Mouse (Mus musculus) lung, adult 18-20 months (tissue): ENCODE measurements at regions not wholly inside any gene's neighbourhood (a gene's known extent, or its start where the extent isn't known, plus 50 kb on each side); places are given as distances from the start of the nearest gene placed in this dataset.

Experiments
- DNase-seq, 2 experiments: peaks; one replicate each; pipeline ENCODE4 v3.0.0; 2022; ENCODE audit warnings: mixed read lengths in 2 of 2

GRCm38 (mm10) chr12:94470981-94471380, 1221.0 kb upstream of the Flrt2 start:
- no peak for DNase-seq

DNA sequence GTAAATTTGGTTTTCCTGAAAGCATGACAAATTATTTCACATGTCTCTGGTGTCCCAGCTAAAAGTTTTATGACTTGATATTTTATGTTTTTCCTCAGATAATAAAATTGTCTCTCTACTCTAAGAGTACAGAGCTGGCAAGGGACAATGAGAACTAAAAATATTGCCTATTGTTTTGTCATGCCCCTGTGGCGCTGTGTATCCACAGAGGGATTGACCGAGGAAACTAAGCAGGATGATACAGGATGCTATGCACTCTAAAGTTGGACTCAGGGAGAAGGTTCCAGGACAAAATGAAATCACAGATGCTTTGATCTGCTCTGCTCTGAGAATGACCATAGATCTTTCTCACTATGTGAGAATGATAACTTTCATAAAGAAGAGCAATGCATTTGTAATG, 1203.3 kb upstream of the Flrt2 start:
- no peak for DNase-seq

DNA sequence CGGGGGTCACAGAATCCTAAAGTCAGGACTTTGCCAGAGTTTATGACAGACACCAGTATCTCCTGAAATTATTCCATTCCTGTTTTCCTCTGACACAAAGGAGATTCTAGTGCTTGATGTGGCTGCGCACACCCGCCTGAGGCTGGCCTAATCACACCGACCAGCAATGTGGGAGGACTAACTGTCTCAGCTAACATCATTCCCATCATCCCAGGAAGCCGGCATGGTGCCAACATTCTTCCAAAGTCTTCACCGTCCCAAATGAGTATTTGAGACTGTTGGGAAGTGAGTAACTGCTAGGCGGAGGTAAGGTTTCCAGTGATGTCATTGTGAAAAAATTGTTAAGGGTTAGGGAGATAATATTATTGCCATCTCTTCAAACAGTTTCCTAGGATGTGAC, 1183.9 kb upstream of the Flrt2 start:
- DNase-seq = no peak

- no peak for DNase-seq
Observed at GRCm38 (mm10) chr12:94509855-94510254, 1182.2 kb upstream of the Flrt2 start.

DNA sequence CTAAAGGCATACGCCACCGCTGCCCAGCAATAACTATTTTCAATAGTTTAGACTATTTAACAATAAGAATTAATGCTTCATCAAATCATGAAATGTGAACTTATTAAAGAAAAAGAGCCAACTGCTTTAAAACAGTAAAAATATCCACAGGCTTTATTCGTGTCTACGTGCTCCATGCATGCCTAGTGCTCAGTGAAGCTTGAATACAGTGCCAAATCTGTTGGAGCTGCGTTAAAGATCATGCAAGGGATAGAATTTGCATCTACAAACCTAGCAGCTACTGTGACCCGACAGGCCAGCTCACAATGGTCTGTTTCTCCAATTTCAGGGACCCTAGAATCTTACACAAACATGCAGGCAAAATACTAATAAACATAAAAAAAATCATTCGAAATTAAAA, 1147.3 kb upstream of the Flrt2 start:
- no peak for DNase-seq

- no peak for DNase-seq
Observed at GRCm38 (mm10) chr12:94560374-94561194, 1131.4 kb upstream of the Flrt2 start.

- DNase-seq = no peak
Observed at GRCm38 (mm10) chr12:94574981-94575380, 1117.0 kb upstream of the Flrt2 start.

DNA sequence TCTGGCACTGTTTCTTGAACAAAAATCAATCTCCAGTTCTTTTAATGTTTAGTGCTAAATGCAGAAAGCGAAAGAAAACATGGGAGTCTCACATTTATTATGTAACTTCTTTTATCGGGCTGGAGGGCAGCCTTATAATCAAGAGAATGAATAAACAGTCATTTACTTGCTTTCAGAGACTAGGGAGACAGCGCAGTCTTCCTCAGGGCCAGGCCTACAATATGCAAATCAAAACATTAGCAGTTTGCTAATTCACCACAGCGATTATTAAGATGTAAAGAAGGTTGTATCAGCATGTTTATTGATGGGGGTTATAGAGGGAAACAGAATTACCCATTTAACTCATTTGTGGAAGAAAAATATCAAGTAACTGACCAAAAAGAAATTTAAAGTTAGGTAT, 1111.7 kb upstream of the Flrt2 start:
- DNase-seq = no peak

DNA sequence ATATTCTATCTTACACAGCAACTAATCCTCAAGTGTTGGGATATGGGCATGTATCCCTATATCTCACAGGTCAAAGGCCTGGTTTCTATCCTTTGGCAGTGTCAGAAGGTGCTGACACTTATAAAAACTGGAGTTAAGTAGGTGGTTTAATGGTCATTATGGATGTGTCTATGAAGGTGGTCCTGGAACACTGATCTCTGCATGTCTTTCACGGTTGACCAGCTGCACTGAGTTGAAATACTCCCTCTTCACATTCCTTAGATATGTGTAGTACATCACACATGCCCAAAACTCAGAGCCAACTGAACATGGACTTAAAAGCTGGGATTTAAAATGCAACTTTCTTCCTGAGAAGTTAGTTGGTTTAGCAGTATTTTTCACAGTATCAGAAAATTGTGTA, 1107.7 kb upstream of the Flrt2 start:
- no peak for DNase-seq

DNA sequence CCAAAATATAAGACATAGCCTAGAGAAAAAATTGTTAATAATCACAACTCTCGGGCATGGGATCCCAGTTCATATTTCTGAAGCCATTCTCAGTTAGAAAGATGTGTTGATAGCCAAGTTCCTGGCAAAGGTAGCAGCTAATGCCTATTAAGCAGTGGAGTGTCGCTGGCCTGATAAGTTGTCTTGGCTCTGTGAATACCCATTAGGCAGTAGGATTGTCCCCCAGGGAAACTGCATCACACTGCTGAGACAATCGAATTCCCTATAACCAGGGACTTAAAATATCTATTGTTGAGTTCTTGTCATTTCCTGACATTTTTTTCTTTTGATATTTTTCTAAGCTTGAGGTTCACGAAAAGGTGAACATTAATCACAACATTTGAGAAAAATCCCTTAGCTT, 1105.0 kb upstream of the Flrt2 start:
- no peak for DNase-seq

DNA sequence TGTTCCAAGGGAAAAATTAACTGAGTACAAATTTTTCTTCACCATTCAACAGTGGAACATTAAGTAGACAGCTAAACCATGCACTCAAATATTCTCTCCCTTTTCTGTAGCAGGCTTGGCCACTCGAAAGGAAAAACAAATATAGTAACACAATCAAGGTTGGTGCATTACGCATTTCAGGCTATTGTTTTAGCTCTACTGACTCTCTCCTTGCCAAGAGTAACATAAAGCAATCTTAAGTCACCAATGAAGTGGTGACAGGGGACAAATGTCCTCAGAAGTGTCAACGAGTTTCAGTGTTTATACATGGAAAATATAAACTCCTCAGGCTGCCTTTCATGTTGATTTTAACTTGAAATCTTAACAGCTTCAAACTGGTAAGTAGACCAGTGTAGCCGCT, 1103.4 kb upstream of the Flrt2 start:
- DNase-seq = no peak

- DNase-seq = no peak
Observed at GRCm38 (mm10) chr12:94589033-94589432, 1103.0 kb upstream of the Flrt2 start.

DNA sequence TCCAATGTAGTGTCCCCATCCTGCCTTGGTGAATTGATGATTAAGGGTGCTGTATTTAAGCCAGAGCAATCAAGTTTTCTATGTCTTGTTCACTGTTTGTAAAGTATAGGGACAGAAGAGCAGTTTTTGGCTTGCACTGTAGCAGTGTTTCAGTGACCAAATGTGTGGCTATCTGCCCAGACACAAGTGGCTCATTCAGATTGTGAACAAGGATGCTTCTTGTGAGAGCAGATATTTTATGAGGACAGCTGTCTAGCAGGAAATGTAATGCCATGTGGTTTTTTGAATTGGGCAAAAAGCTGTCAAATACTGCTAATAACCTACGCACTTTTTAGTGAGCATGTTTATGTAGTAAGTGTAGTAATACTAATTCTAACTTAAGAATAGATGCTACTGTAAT, 1086.5 kb upstream of the Flrt2 start:
- no peak for DNase-seq

DNA sequence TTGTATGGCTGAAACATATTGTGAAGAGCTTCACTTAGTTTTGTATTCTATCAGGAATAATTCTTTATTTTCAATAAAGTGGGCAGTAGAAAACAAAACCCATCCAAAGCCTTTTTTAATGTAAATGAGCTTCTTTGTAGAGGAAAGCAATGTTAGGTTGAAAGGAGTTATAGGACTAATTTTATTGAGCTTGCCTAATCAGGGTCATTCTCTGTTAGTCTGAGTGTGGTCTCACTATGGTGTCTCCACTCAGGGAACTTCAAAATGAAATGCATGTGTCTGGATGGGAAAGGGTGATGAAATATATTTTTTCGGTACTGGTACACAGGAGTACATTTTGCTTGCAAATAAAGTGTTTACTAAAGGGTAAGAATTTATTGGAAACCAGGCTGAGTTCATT, 1055.5 kb upstream of the Flrt2 start:
- DNase-seq = no peak

DNA sequence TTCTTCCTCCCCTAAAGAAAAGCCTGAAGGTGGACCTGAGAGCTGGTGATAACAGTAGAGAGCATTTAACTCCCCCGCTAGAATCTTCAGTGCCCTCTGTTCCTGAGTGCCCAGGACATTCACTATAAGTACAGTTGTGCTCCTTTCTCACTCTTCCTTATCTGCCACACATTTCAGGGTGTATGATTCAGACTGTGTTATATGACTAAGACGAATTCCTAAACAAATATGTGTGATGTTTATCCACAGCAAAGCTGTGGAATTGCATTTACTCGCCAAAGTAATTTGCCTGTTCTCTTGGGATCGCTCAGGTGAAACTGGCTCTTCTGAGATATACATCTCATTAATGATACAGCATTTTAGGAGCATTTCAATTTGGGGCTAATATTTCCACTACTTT, 1051.9 kb upstream of the Flrt2 start:
- DNase-seq = no peak

DNA sequence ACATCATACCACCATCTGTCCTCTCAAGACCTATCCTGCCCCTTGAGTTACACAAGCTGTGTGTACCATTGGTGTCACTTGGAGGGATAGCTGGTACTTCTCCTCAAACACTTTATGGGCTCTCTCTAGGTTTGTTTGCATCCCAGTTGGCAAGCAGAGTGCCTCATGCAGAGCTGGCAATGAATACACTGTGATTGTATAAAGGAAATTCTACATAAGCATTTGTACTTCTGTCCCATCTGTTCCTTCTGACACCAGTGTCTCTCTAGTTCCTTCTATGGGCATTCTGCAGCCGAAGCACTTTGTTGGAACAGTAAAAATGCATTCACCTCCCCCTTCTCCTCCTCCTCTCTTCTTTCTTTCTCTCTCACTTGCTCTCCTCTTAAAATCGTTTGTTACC, 1046.7 kb upstream of the Flrt2 start:
- no peak for DNase-seq

GRCm38 (mm10) chr12:94670035-94670434, 1022.0 kb upstream of the Flrt2 start:
- peak in 1 of 2 experiments; percentile 0 for DNase-seq

- no peak for DNase-seq
Observed at GRCm38 (mm10) chr12:94674925-94675324, 1017.1 kb upstream of the Flrt2 start.

- no peak for DNase-seq
Observed at GRCm38 (mm10) chr12:94691341-94692029, 1000.5 kb upstream of the Flrt2 start.

DNA sequence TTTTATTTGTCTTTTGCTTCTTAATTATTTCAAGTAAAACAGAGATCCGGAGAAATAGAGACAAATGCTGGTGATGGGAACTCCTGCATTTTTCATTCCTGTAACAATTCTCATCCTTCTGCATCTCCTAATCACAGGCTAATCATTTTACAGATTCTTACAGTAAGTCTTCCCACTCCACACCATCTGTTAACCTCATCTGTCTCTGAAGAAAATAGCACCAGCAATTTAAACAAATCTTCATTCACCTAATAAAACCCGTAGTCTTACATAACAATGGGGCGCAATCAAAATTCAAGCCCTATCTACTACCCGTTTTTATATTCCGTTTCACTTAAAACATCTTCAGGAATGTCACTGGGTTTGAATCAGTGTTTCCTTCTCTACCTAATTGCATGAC, 960.6 kb upstream of the Flrt2 start:
- DNase-seq = no peak

DNA sequence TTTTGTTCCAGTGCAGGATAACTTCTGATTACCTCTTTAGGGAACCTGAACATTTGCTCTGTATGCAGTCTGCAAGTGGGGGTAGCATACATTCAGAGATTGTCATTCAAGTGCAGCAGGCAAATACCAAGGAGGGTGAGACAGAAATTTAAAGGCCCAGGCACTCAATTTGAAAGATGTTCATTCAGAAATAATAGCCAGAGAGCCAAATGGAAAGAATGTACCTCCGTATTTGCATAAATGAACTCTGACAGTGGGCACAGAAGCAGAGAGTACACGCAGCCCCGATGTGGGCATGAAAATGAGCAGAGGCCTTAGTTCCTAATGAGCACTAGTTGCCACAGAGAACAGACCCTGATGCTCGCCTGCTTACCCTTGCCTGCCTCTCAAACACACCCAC, 958.8 kb upstream of the Flrt2 start:
- DNase-seq = no peak

GRCm38 (mm10) chr12:94737263-94737662, 954.8 kb upstream of the Flrt2 start:
- no peak for DNase-seq

GRCm38 (mm10) chr12:94749747-94750515, 942.1 kb upstream of the Flrt2 start:
- DNase-seq = no peak

GRCm38 (mm10) chr12:94755754-94756153, 936.3 kb upstream of the Flrt2 start:
- DNase-seq = no peak
